Mouse (Mus musculus): Measurements from ENCODE around the gene Pik3r2.

Gene Pik3r2

DNA sequence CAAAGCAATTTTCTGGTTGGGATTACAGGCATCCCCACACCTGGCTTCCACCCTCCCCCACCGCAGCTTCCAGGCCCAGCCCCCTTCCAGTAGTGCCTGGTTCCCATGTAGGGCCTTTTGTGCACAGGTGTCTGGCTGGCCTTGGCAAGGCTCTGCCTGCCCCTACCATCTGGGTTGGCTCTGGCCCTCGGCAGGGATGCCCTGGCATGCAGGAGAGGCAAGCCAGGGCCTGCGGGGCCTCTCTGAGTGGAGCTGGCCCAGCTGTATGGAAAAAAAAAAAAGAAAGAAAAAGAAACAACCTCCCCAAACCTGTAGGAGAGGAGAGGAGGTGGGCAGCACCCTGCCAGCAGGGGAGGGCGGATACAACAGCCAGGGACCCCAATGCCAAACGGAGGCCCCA lies 3.1 kb downstream of the Pik3r2 start:
- in situ Hi-C loops (cut with MboI, MseI): loop anchor here (10.0 kb wide), 1 partner anchor 711 kb away; the partner anchor contains the start of genes Ano8 and Gtpbp3

DNA sequence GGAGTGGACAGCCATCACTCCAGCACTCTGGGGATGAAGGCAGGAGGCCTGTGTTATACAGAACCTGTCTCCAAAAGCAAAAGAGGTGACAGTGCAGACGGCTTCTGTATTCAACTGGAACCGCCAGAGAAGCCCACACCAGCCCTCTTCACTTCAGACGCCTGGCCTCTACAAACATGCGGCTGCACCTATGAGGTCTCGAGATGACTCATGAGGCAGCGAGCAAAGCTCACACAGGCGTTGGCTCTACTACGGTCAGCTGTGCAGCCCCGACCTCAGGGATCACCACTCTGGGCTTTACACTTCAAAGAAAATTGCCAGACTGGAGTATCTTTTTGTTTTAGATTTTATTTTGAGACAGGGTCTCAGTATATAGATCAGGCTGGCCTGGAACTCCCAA lies 3.6 kb downstream of the Pik3r2 start:
- in situ Hi-C loops (cut with MboI, MseI): loop anchor here (10.0 kb wide), 1 partner anchor 712 kb away; the partner anchor contains the start of genes Ano8 and Gtpbp3

DNA sequence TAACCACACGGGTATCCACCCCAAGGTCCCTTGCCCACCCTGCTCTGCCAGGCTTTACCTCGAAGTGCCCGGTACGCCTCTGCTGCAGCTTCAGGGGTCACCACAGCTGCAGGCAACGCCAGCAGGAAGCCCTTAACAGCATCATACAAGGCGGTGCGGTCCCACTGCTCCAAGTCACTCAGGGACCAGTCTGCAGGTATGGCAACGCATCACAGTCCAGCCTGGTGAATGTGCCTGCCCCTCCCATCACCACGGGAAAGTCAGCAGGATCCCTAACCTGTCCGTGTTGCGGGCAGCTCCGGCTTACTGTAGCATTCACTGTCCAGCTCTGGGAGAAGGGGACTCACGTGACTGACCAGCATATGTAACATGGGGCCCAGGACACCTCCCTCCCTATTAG lies 4.4 kb downstream of the Pik3r2 start:
- in situ Hi-C loops (cut with MboI, MseI): loop anchor here (10.0 kb wide), 1 partner anchor 713 kb away; the partner anchor contains the start of genes Ano8 and Gtpbp3

DNA sequence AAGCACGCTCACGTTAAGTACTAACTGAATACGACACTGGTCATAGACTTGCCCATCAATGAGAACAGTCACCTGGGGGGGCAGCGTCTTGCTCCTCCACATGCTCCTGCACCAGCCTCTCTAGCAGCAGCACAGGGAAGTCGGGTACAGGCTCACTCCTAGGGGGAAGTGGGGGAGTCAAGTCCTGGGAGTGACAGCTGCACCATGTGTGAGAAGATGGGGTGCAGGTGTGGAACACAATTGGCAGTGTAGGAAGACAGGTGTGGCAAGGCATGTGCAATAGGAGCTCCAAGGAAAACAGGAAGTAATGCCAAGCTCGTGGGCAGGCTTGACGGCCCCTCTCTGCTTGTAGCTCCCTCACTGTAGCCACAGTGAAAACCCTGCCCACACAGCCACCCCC lies 5.3 kb downstream of the Pik3r2 start:
- in situ Hi-C loops (cut with MboI, MseI): loop anchor here (10.0 kb wide), 1 partner anchor 714 kb away; the partner anchor contains the start of genes Ano8 and Gtpbp3

DNA sequence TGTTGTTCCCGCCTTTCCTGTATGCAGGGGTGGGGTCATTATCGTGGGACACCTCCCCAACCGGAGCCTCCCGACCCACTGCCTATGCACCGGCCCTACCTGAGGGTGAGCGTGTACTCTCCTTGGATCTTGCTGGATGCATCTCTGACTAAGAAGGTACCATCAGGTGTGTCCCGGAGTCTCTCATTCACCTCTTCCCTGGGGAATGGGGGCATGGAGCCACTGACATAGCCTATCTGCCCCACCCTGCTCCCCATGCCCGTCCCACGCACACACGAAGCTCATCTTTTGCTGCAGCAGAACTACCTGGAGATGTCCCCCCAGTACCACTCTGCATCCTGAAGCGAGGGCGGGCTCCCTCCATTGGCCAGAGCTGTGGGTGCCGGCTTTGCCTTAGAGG lies 5.8 kb downstream of the Pik3r2 start:
- in situ Hi-C loops (cut with MboI, MseI): loop anchor here (10.0 kb wide), 1 partner anchor 714 kb away; the partner anchor contains the start of genes Ano8 and Gtpbp3

DNA sequence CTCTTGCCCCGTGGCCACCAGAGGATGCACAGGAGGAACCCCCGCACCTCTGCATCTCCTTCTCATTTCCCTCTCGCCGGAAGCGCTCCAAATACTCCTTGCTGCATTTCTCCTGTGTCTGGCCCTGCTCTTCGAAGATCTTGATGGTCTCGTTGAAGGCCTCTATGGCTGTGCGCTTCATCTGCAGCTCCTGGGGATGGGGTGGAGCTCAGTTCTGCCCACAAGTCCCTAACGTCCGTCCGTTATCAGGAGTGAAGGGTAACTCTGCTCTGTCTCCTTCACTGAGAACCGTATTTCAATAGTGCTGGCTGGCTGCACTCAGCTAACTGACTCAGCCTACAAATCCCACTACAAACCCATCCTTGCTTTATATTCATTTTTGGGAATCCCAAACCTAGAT lies 6.7 kb downstream of the Pik3r2 start:
- in situ Hi-C loops (cut with MboI, MseI): loop anchor here (5.0 to 10.0 kb wide), 3 partner anchors 72 to 715 kb away; partner anchors contain the start of genes Ano8, Gtpbp3, Haus8 and Myo9b

DNA sequence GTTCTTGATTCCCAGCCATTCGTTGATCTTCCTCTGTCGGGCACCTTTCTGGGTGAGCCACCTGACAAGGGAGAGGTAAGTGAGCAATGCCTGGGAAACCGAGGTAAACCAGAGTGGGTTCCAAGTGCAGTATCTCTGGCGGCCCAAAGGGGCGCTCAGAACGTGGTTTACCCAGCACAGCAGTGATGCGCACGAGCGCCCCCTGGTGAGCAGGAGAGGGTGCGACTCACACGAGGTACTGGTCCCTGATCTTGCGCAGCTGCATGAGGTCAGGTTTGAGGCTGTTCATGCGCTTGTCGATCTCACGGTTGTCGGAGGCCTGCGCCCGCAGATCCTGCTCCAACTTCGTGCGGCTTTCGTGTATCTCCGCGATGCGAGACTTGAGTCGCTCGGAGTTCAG lies 7.2 kb downstream of the Pik3r2 start:
- in situ Hi-C loops (cut with MboI, MseI): loop anchor here (5.0 to 10.0 kb wide), 2 partner anchors 73 to 505 kb away; partner anchors contain the start of genes Haus8 and Myo9b

DNA sequence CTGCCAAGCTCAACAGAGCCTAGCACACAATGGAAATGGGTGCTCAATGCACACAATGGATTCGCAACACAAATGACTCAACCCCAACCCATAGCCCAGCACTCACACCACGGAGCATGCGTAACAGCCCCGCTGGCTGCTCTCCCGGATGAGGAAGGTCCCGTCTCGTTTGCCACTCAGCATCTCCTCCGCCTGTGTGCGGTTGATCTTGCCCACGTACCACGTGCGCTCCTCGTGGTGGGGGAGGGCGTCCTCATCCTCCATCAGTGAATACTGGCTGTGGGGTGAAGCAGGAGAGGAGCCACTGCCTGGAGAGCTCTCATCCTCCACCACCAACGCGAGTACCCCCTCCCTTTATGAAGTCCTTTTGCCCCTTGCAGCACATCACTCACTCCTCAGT lies 7.6 kb downstream of the Pik3r2 start:
- in situ Hi-C loops (cut with MboI, MseI): loop anchor here (5.0 to 10.0 kb wide), 2 partner anchors 73 to 506 kb away; partner anchors contain the start of genes Haus8 and Myo9b

DNA sequence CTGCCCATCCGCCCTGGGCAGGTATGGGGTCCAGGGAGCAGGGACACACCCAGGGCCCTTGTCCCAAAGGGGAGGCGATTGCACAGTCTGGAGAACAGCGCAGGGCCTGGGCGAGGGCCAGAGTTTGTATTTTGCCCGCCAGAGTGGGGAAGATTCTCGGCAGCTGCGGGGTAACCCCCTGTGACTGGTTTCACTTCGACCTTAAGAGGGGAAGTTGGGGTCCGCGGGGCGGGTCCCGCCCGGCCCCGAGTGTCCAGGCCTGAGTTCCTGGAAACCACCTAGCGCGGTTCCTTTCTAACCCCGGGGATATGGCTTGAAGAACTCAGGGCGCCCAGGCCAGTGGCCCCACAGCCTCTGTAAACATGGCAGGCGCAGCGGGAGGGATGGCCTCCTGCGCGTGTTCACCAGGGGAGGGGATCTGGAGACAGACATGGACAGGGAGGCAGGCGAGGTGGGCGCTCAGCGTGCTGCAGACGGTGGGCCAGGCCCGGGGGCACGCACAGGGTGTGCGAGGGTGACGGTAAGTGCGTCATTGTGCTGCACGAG lies 8.2 kb downstream of the Pik3r2 start:
- in situ Hi-C loops (cut with MboI, MseI): loop anchor here (5.0 to 10.0 kb wide), 2 partner anchors 74 to 506 kb away; partner anchors contain the start of genes Haus8 and Myo9b

DNA sequence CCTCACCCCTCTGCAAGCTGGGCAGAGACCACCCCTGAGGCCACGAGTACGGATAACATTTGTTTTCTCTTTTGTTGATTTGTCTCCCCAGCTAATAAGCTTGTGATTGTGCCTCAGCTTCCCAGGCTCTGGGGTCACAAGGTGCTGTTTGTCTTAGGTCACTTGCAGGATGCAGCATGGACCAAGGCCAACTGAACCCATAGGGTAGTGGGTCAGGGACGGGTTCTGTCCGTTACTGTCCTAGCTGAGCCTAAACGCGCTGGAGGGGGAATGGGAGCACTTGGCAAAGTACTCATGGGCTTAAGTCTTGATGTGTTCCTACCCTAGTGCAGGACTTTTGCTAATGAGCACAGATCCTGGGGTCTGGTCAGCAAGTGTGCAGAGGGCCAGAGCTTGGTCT lies 9.0 kb downstream of the Pik3r2 start:
- in situ Hi-C loops (cut with MboI, MseI): loop anchor here (5.0 to 10.0 kb wide), 2 partner anchors 75 to 507 kb away; partner anchors contain the start of genes Haus8 and Myo9b

DNA sequence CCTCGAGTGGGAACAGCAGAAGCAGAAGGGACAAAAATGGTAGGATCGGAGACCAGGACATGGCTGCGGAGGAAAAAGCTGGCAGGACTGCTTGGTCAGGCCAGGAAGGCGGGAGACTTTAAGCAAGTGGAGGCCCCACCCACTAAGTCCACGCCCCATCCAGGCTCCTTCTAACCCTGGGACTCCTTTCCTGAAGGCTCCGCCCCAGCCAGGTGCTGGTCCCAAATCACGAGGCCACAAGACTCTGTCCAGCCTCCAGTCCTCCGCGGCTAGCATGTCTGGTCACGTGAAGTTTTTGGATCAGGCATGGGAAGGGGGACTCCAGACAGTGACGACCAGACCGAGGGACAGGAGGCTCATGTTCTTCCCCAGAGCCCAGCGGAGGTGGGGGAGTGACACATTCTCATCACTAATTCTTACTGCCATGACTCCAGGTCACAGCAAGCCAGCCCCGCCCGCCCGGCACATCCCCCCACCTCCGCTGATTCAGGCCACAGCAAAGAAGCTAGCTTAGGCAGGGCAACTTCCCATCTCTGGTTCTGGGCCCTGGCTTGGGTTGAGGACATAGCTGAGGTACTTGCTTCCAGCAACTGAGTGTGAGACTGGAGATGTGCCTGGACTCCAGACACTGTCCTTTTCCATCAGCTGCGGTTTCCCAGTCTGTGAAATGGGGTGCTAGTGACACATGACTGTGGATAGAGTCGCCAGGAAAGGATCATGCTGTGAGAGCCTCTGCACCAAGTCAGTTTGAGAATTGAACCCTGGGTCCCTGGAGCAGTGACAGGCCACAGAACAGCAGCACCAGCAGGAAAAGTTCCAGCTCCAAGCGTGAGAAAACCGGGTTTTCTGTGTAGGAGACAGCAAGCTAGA lies 9.7 kb downstream of the Pik3r2 start:
- in situ Hi-C loops (cut with MboI, MseI): loop anchor here (5.0 to 10.0 kb wide), 2 partner anchors 75 to 508 kb away; partner anchors contain the start of genes Haus8 and Myo9b

DNA sequence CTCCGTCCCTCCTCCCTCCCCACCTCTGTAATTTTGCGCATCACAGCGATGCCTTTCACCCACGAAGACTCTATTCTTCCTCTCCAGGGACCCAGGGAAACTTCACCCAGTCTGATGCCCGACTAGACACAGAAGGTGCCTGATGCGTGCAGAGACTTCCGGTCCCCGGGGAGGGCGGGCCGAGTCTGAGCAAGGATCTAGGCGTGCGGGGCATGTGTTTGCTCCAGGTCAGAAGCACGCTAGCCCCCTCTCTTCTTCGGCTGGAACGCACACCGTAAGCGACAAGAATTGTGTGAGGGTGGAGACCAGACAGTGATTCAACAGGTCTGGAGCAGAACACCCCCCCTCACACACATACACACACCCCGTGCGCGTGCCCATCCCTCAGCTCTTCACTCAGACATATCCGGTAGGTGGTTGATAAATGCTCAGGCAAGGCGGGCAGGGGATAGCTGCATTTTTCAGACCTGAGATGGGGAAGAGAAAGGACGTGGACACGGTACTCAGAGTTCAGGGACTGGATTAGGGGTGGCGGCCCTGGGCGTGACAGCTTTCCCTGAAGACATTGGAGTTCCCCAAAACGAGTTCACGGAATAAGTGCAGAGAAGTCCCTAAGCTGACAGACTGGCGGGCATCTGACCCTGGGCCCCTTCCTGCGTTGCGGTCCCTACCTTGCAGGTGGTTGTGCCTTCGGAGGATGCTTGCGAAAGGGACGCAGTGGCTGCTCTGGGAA lies 10.5 kb downstream of the Pik3r2 start:
- in situ Hi-C loops (cut with MboI, MseI): loop anchor here (5.0 to 10.0 kb wide), 2 partner anchors 76 to 509 kb away; partner anchors contain the start of genes Haus8 and Myo9b

DNA sequence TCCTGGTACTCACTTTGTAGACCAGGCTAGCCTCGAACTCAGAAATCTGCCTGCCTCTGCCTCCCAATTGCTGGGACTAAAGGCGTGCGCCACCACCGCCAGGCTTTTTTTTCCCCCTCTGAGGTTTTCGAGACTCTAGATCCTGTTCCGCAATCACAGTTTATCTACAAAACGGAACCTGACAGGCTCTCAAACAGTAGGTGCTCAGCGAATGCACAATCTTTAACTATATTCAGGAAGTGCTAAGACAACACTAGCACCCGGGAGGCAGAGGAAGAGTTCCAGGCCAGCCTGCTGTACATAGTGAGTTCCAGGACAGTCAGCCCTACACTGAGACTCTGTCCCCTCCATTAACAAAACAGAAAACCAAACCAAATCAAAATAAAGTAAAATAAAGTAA lies 11.2 kb downstream of the Pik3r2 start:
- in situ Hi-C loops (cut with MboI, MseI): loop anchor here (5.0 to 10.0 kb wide), 2 partner anchors 77 to 509 kb away; partner anchors contain the start of genes Haus8 and Myo9b

DNA sequence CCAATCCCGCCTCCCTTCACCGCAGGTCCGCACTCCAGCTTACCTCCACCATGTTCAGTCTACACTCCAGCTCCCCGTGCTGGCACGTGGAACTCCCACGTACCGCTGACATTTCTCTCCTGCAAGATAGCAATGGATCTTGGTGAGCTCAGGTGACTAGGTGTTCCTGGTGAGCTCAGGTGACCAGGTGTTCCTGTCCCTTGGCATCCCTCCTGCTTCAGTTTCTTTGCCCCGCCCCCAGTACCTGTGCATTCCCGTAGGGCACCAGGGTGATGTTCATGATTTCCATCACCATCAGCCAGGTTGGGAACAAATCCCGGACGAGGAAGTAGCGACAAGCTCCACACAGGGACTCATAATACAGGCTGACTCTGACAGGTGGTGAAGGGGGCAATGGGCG lies 11.8 kb downstream of the Pik3r2 start:
- in situ Hi-C loops (cut with MboI, MseI): loop anchor here (5.0 to 10.0 kb wide), 2 partner anchors 78 to 510 kb away; partner anchors contain the start of genes Haus8 and Myo9b

DNA sequence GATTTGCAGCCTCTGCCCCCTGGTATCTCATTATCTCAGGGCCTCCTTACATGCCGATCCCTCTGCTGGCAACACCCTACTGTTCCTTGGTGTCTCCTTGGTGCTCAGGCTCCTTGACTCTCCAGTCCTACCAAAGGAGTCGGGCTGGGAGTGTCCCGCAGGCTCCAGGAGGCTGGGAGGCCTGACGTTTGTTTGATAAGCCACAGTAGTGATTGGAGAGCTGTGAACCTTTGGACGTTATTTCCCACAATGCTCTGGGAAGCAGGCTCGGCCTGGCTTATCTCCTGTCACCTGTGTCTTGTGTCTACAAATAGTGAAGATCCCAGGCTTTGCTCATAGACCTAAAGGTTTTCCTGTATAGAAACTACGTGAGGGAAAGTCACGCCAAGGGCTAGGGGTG lies 12.5 kb downstream of the Pik3r2 start:
- in situ Hi-C loops (cut with MboI, MseI): loop anchor here (10.0 kb wide), 1 partner anchor 511 kb away; the partner anchor contains the start of genes Haus8 and Myo9b

DNA sequence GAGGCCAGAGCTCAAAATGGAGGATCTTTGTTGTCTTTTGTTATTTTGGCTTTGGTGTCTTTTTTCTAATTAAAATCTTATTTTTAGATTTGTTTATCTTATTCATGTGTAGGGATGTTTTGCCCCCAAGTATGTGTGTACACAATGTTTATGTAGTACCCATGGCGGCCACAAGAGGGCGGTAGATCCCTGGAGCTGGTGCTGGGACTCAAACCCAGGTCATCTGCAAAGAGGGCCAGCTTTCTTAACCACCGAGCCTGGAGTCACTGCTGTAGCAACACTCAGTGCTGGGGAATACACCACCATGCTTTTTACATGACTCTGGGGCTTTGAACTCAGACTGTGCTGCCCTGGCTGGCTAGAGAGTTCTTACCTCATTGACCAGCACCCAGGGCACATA lies 13.2 kb downstream of the Pik3r2 start:
- in situ Hi-C loops (cut with MboI, MseI): loop anchor here (10.0 kb wide), 1 partner anchor 511 kb away; the partner anchor contains the start of genes Haus8 and Myo9b

DNA sequence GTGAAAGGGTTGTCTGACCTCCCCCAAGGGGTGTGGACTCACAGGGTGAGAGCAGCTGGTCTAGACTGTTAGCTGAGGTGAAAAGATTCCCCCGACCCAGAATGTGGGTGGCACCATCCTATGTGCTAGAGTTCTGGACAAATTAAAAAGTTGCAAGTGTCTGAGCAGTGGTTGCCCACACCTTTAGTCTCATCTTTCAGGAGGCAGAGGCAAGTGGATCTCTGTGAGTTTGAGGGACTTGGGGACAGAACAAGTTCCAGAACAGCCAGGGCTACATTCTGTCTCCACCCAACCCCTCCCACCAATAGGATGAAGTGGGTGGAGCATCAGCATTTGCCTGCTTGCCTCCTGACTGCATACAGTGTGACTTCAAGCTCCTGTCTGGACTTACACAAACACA lies 14.4 kb downstream of the Pik3r2 start:
- in situ Hi-C loops (cut with MboI, MseI): loop anchor here (10.0 kb wide), 1 partner anchor 513 kb away; the partner anchor contains the start of genes Haus8 and Myo9b

DNA sequence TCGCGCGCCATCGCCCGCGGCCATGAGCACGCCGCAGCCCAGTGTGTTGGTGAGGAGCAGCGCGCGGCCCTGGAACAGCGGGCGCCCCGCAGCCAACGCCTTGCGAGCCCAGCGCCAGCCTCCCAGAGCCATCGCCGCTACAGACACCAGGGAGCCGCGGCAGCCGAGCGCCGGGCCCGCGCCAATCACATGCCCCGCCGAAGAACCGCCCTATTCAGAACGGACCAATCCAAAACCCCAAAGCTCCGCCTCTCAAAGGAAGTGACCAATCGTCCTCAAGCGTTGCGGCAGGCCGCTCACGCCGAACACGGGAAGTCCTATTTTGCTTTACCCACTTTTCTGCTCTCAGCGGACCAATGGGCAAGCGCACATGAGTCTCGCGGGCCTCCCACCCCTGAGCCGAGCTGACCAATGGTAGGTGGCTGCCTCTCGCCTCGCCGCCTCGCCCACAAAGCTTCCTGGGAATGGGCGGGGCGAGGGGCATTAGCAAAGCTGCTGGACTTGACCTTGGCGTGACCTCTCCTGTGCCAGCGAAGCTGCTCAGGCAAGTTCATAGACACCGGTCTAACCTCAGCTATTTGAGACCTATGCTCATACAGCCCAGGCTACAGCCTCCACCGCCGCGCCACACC lies 15.6 kb downstream of the Pik3r2 start, which contains the start of gene Mpv17l2:
Gene Mpv17l2, minus strand, starts transcription at position 172 of the 632 bp plus-strand sequence.
- in situ Hi-C loops (cut with MboI, MseI): loop anchor here (10.0 kb wide), 1 partner anchor 514 kb away; the partner anchor contains the start of genes Haus8 and Myo9b

DNA sequence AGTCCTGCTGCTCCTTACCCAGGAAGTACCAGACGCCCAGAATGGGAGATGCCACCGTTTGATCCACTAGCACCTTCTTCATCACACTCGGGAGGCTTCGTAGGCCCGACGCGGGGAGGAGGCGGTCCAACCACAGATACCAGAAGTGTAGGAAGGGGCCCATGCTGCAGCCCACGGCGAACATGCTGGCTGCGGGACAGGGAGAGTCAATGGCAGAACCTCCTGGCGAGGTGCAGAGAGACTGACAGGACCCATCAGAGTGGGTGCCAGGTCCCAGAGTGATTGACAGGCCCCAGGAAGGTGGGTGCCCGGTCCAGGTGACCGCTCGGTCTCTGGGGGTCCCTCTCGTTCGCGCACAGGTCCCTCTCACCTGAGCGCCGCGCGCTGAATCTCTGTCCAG lies 16.2 kb downstream of the Pik3r2 start:
- in situ Hi-C loops (cut with MboI, MseI): loop anchor here (10.0 kb wide), 1 partner anchor 514 kb away; the partner anchor contains the start of genes Haus8 and Myo9b

Data from regulatory T cell (primary cell).